Mouse (Mus musculus) monocyte, adult 59 days (primary cell): ENCODE measurements around the gene Shb. TPM values are rescaled to one million over a fixed set of nuclear protein-coding genes. Genes with fewer than 3 reads are reported as not detected.

ENCODE experiments used
- total RNA-seq, 2 experiments: library from RNA; stranded (reverse); gene quantifications; one replicate each; pipeline ENCODE4 v1.2.4; 2023

Shb gene
- total RNA-seq, result 10 to 100 TPM; 13.3 to 13.9 TPM

DNA sequence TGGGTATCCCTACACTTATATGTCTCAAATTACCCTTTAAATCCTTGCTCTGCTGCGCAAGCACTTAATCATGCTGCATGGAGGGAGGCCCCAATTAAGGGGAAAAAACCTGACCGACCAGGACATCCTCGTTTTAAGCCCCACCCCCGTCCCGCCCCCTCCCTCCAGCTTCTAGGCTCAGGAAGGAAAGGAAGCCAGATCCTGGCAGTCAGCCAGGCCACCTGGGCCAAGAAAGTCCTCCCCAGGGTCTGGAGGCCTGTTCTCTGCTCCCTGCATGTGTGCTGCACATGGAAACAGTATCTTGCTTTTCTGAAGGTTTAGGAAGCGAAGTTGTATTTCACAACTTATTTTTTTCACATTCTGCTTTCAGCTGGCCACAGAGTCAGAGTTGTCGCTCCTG lies at the start of gene Shb:
Gene Shb (minus strand): TSS at position 96 of the 400 bp plus-strand sequence.

DNA sequence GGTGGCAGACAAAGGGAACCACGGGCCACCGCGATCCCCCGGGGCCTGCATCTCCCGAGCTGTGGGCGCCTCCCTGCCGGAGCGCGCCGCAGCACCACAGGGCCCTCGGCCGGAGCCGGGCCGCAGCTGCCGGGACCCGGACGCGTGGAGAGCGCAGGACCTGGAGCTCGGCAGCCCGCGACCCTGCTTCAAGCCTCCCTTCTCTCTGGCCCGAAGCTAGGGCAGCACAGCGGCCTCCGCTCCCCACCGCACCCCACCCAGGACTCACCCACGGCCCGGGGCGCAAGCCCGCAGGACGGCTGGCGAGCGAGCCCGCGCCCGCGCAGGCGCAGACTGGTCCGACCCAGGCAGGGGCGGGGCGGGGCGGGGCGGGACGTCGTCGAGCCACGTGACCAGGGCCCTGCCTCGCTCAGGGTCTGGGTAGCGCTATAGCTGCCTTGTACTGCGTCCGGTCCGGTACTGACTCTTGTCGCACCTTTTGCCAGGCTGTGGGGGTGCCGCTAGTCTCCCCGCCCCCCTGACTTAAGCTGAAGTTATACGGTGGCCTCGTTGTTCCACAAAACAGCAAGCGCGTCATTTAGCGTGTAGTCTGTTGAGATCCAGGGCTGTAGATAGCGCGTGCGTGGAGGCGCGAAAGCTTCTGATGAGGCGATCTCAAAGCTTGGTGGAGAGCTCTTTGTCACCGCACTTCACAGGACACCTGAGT lies 123.7 kb downstream of the Shb start, which contains the start of gene Slc25a51:
Gene Slc25a51 (minus strand): TSS at position 340 of the 706 bp plus-strand sequence.

Other genes starting within 250 kb of the Shb start
- 1 to 10 TPM; 5.8 to 7.7 TPM for gene Trmt10b, start 235.3 kb downstream of the Shb start, total RNA-seq
- 10 to 100 TPM; 18.3 to 19.1 TPM for gene Dcaf10, start 190.4 kb downstream of the Shb start, total RNA-seq
- gene Exosc3, start 189.7 kb downstream of the Shb start, total RNA-seq, result 10 to 100 TPM; 23.6 to 31.5 TPM
- 10 to 100 TPM; 71.8 to 73.4 TPM for gene Slc25a51, start 123.7 kb downstream of the Shb start, total RNA-seq